Mouse (Mus musculus) R1 (cell line): ENCODE data around the gene Gal3st2b.
"Not testable (repeated sequence)": the region's sequence is repeated elsewhere in the genome, so short reads cannot be mapped to it uniquely, and the experiment has no call there.

ENCODE experiments used
- DNase-seq: peaks from one replicate; pipeline ENCODE4 v3.0.0-alpha.2; 2018; ENCODE audit warnings: low read depth, low spot score

The Gal3st2b gene

DNA sequence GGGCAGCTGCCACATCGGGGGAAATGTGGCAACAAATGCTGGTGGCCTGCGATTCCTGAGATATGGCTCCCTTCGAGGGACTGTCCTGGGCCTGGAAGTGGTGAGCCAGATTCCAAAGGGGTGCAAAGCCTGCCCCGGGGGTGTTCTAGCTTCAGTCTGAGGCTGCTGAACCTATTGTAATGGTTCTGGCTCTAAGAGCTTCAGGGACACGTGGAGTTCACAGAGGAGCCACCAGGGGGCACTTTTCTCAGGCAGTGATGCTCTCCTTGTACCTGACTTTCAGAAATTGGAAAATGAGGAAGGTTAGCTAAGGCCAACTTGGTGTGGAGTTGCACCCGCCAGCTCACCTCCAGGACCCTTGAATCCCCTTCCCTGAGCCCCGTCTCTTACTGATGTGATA, 60.2 kb downstream of the Gal3st2b start:
- DNase-seq = not testable (repeated sequence)

GRCm38 (mm10) chr1:93980932-93981331, 62.8 kb downstream of the Gal3st2b start:
- not testable (repeated sequence) for DNase-seq

- no peak for DNase-seq
Observed at GRCm38 (mm10) chr1:93986167-93986566, 68.1 kb downstream of the Gal3st2b start.

GRCm38 (mm10) chr1:93988786-93989185, 70.7 kb downstream of the Gal3st2b start:
- DNase-seq = no peak

- not testable (repeated sequence) for DNase-seq
Observed at GRCm38 (mm10) chr1:93990209-93990608, 72.1 kb downstream of the Gal3st2b start, which contains the start of gene Gal3st2c. TSS of gene Gal3st2c (plus strand) at chr1:93990509.

DNA sequence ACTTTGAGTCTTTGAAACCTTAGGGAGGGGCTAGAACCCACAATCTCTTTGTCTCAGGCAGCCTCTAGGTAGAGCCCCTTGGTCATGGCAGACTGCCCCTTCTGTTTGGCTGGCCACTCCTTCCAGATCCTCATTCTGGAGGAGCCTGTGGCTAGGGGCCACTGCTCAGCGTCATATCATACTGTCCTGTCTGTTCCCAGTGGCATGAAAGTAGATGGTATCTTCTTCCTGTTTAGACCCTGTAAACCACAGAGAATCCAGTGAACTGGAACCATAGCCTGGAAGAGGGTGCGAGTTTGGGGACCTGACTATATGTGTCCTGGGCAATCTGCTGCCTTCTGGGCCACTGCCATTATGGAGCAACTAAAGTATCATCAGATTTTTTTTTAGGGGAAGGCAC, 73.0 kb downstream of the Gal3st2b start:
- DNase-seq = not testable (repeated sequence)

DNA sequence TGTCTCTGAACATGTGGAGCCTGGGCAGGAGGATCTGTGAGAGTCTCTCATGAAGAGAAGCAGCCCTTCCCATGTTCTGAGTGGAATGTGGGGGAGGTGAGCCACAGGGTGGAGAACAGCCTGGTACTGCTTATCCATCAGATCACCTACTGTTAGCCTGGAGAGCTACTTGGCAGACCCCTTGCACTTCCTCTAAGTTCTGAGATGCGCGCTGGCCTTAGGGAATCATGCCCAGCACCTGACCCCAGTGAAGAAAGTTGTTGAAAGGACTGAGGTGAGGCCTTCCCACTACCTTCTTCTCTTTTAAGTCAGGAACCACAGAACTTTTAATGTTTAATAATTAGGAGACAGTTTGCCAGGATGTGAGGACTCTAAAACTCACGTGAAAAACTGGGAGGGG, 73.4 kb downstream of the Gal3st2b start:
- DNase-seq = not testable (repeated sequence)
